Mouse (Mus musculus) midbrain, embryonic 12.5 days (tissue): ENCODE measurements at regions not wholly inside any gene's neighbourhood (a gene's known extent, or its start where the extent isn't known, plus 50 kb on each side); places are given as distances from the start of the nearest gene placed in this dataset.
"Not testable (repeated sequence)": the region's sequence is repeated elsewhere in the genome, so short reads cannot be mapped to it uniquely, and the experiment has no call there.

ENCODE experiments used
- ATAC-seq: fragments of 200-750 bp; cut with Nextera tagmentation; 2 replicates; pipeline ENCODE4 v1.8.0; 2017; ENCODE audit warnings: low read depth, moderate TSS enrichment, moderate library complexity; ENCODE audit not compliant: low FRiP score
- H3K27ac ChIP-seq: fragments of 300-500 bp; sonication (generic); replicated peaks from 2 replicates; pipeline ENCODE4 v1.5.1; 2016; ENCODE audit warnings: mild to moderate bottlenecking
- H3K27me3 ChIP-seq: fragments of 300-500 bp; sonication (generic); 2 replicates; pipeline ENCODE4 v1.6.1; 2016; ENCODE audit warnings: mild to moderate bottlenecking
- H3K36me3 ChIP-seq: fragments of 300-500 bp; sonication (generic); 2 replicates; pipeline ENCODE4 v1.6.1; 2016
- H3K4me1 ChIP-seq: fragments of 300-500 bp; sonication (generic); 2 replicates; pipeline ENCODE4 v1.6.1; 2016
- H3K4me2 ChIP-seq: fragments of 300-500 bp; sonication (generic); replicated peaks from 2 replicates; pipeline ENCODE4 v1.6.1; 2016; ENCODE audit warnings: mild to moderate bottlenecking, moderate library complexity
- H3K4me3 ChIP-seq: fragments of 300-500 bp; sonication (generic); 2 replicates; pipeline ENCODE4 v1.5.1; 2016; ENCODE audit warnings: mild to moderate bottlenecking
- H3K9ac ChIP-seq: fragments of 300-500 bp; sonication (generic); replicated peaks from 2 replicates; pipeline ENCODE4 v1.6.1; 2016; ENCODE audit warnings: mild to moderate bottlenecking, moderate library complexity
- H3K9me3 ChIP-seq: fragments of 300-500 bp; sonication (generic); 2 replicates; pipeline ENCODE4 v1.6.1; 2016; ENCODE audit warnings: mild to moderate bottlenecking
- WGBS: fragments of 180-500 bp; shearing (Covaris S2); methylation state at CpG from one replicate; pipeline ENCODE4 v1.1.7; 2016; 5-methylcytosine and 5-hydroxymethylcytosine counted together

GRCm38 (mm10) chr12:39648952-39649351 is 388.9 kb downstream of the Arl4a start:
- no peak for ATAC-seq
- H3K4me2 ChIP-seq, result no peak overlapping the region
- no peak overlapping the region for H3K4me3 ChIP-seq
- no peaks in the 10 kb centered on the region for H3K4me1 ChIP-seq
- no peak overlapping the region for H3K9ac ChIP-seq
- no peak overlapping the region for H3K27ac ChIP-seq
- H3K27me3 ChIP-seq, result no peaks in the 10 kb centered on the region
- H3K9me3 ChIP-seq, result no peaks in the 10 kb centered on the region
- no peaks in the 10 kb centered on the region for H3K36me3 ChIP-seq

DNA sequence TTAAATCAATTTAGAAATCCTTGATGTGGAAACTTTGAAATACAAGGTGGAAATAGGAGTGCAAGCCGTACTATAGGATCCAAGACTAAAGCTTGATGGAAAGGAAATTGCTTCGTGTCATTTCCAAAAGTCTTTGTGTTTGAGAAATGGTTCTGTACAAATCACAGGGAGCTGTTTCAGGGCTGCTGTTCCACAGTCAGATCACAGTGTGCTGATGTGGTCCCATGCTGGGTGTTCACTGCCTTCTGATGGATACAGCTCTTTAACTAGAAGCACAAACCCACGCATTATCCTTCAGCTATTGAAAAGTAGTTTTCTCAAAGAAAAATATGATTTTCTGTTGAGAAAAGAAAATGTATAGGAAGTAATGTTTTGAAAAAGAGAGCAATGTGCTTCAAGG is 391.3 kb downstream of the Arl4a start:
- H3K27ac ChIP-seq, result no peak overlapping the region
- no peak overlapping the region for H3K4me3 ChIP-seq
- no peaks in the 10 kb centered on the region for H3K9me3 ChIP-seq
- H3K4me1 ChIP-seq, result no peaks in the 10 kb centered on the region
- H3K9ac ChIP-seq, result no peak overlapping the region
- 60% methylated on average over 3 of the region's 3 CpGs for WGBS
- H3K36me3 ChIP-seq, result no peaks in the 10 kb centered on the region
- H3K4me2 ChIP-seq, result no peak overlapping the region
- H3K27me3 ChIP-seq, result no peaks in the 10 kb centered on the region
- no peak for ATAC-seq

- H3K27ac ChIP-seq, result no peak overlapping the region
- H3K4me3 ChIP-seq, result no peak overlapping the region
- no peak overlapping the region for H3K9ac ChIP-seq
- WGBS, result 46% methylated on average over 4 of the region's 4 CpGs
- H3K27me3 ChIP-seq, result no peaks in the 10 kb centered on the region
- no peaks in the 10 kb centered on the region for H3K4me1 ChIP-seq
- ATAC-seq, result peak; percentile 81
- no peaks in the 10 kb centered on the region for H3K9me3 ChIP-seq
- no peak overlapping the region for H3K4me2 ChIP-seq
- H3K36me3 ChIP-seq, result no peaks in the 10 kb centered on the region
Measured at GRCm38 (mm10) chr12:39645581-39645980, 392.2 kb downstream of the Arl4a start.

DNA sequence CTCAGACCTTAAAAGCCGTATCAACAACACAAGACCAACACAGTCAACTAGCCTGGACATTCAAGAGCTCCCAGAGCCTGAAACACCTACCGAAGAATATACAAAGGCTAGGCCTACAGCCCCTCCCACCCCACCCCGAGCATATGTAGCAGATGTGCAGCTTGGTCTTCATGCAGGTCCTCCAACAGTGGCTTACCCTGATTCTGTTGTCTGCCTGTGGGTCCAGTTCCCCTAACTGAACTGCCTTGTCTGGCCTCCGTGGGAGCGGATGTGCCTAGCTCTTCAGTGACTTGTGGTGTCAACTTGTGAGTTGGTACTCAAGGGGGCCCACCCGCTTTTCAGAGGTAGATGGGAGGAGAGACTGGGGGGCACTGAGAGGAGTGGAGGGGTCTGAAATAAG is 398.6 kb downstream of the Arl4a start:
- H3K27ac ChIP-seq, result no peak overlapping the region
- no peaks in the 10 kb centered on the region for H3K4me1 ChIP-seq
- no peak overlapping the region for H3K4me3 ChIP-seq
- no peak overlapping the region for H3K4me2 ChIP-seq
- H3K9ac ChIP-seq, result no peak overlapping the region
- no peaks in the 10 kb centered on the region for H3K9me3 ChIP-seq
- ATAC-seq, result no peak
- 87% methylated on average over 6 of the region's 6 CpGs for WGBS
- H3K36me3 ChIP-seq, result no peaks in the 10 kb centered on the region
- no peaks in the 10 kb centered on the region for H3K27me3 ChIP-seq

GRCm38 (mm10) chr12:39634337-39634736 is 403.5 kb downstream of the Arl4a start:
- 73% methylated on average over 4 of the region's 4 CpGs for whole genome bisulfite sequencing
- H3K27ac ChIP-seq, result no peak overlapping the region
- H3K4me2 ChIP-seq, result no peak overlapping the region
- H3K9me3 ChIP-seq, result no peaks in the 10 kb centered on the region
- no peaks in the 10 kb centered on the region for H3K4me1 ChIP-seq
- ATAC-seq, result no peak
- no peaks in the 10 kb centered on the region for H3K27me3 ChIP-seq
- no peak overlapping the region for H3K9ac ChIP-seq
- no peaks in the 10 kb centered on the region for H3K36me3 ChIP-seq
- no peak overlapping the region for H3K4me3 ChIP-seq

DNA sequence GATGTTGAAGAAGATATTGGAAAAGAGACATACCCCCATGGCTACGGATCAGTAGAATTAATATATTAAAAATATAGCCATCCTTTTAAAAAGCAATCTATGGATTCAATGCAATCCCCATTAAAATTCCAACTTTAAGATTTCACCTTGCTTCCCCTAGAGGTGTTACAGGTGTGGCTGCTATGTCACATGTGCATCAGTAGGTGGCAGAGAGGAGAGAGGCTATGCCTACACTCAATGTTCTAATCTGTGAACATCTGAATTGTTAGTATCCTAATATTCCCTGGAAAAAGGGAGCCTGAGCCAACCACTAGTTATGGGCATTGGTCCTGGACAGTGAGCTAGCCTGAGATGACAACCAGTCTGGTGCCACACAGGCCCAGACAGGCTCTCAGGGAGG is 416.6 kb downstream of the Arl4a start:
- H3K27ac ChIP-seq, result no peak overlapping the region
- H3K4me1 ChIP-seq, result no peaks in the 10 kb centered on the region
- H3K36me3 ChIP-seq, result no peaks in the 10 kb centered on the region
- no peaks in the 10 kb centered on the region for H3K9me3 ChIP-seq
- no peaks in the 10 kb centered on the region for H3K27me3 ChIP-seq
- no peak overlapping the region for H3K4me3 ChIP-seq
- no peak overlapping the region for H3K4me2 ChIP-seq
- no peak for ATAC-seq
- H3K9ac ChIP-seq, result no peak overlapping the region
- 100% methylated on average over 1 of the region's 1 CpGs for WGBS

- Histone ChIP-seq H3K4me3 (no peak overlapping the region), H3K27me3 (no peaks in the 10 kb centered on the region), H3K9ac (no peak overlapping the region), H3K4me2 (no peak overlapping the region), H3K36me3 (no peaks in the 10 kb centered on the region), H3K27ac (no peak overlapping the region), H3K9me3 (no peaks in the 10 kb centered on the region), H3K4me1 (no peaks in the 10 kb centered on the region)
- WGBS, result 70% methylated on average over 3 of the region's 3 CpGs
- no peak for ATAC-seq
Measured at GRCm38 (mm10) chr12:39605289-39605688, 432.5 kb downstream of the Arl4a start.

- Histone ChIP-seq H3K4me1 (no peaks in the 10 kb centered on the region), H3K9me3 (no peaks in the 10 kb centered on the region), H3K9ac (no peak overlapping the region), H3K27me3 (no peaks in the 10 kb centered on the region), H3K36me3 (no peaks in the 10 kb centered on the region), H3K27ac (no peak overlapping the region), H3K4me3 (no peak overlapping the region), H3K4me2 (no peak overlapping the region)
- ATAC-seq, result no peak
- 88% methylated on average over 4 of the region's 4 CpGs for WGBS
Measured at GRCm38 (mm10) chr12:39604723-39605122, 433.1 kb downstream of the Arl4a start.

DNA sequence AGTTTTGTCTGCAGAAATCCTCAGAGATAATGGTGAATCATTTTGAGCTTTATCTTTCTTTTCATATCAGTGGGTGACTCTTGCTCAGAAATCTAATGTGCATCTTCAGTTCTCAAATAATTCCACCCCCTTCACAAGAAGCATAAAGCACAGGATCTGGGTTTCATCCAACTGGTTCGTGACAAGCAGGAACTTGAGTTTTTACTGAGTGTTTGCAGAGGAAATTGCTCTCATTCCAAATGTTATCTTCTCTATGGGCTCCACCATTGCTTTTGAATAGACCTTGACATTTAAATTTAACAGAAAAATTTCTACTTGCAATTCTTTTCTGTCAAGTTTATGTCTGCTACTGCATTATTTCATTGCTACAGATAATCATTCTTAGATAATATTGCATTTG is 443.1 kb downstream of the Arl4a start:
- Histone ChIP-seq H3K4me3 (no peak overlapping the region), H3K4me2 (no peak overlapping the region), H3K36me3 (no peaks in the 10 kb centered on the region), H3K27me3 (no peaks in the 10 kb centered on the region), H3K9ac (no peak overlapping the region), H3K4me1 (no peaks in the 10 kb centered on the region), H3K27ac (no peak overlapping the region), H3K9me3 (no peaks in the 10 kb centered on the region)
- no peak for ATAC-seq
- WGBS, result 54% methylated on average over 1 of the region's 1 CpGs

DNA sequence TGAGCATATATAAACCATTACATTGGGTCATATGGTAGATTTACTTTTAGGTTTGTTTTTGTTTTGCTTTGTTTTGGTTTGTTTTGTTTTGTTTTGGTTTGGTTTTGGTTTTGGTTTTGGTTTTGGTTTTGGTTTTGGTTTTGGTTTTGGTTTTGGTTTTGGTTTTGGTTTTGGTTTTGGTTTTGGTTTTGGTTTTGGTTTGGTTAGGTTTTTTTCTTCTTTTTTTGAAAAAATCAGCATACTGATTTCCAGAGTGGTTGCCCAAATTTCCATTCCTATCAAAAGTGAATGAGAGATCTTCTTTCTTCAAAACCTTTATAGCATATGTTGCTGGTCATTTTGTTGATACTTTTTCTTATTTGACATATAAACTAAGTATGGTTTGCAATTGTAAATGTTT is 444.0 kb downstream of the Arl4a start:
- H3K36me3 ChIP-seq, H3K4me2 ChIP-seq, H3K4me1 ChIP-seq, H3K27ac ChIP-seq, H3K4me3 ChIP-seq, ATAC-seq, H3K27me3 ChIP-seq, H3K9me3 ChIP-seq, H3K9ac ChIP-seq: not testable (repeated sequence)

DNA sequence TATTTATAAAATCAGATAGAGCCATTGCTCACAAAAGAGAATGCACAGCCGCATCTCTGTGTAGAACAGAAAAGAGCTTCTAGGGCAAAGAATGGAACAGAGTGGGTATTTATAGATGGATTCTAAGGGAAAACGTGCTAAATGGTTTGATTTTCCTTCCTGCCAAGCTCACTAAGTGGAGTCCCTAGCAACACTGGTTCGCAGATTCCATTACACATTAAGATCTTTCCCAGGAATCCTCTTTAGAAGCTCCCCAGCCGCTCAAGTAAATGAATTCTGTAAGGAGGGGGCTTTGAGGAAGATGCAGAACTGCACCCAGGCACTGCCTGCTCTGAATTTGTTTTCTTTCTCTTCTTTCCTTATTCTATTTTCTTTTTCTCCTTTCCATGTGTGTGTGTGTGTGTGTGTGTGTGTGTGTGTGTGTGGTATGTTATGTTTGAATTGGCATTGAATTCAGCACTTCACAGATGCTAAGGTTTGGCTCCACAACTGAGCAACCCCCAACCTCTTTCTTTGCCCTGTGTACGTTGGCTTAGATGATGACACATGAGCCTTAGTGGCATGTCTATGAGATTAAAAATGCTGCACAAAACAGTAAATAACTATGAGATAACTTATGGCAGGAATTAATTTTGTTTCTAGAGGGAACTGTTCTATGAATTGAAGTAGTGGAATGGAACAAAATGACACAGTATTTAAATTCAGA is 450.5 kb downstream of the Arl4a start:
- Histone ChIP-seq H3K4me1 (no peaks in the 10 kb centered on the region), H3K4me3 (no peak overlapping the region), H3K9ac (no peak overlapping the region), H3K27ac (no peak overlapping the region), H3K27me3 (no peaks in the 10 kb centered on the region), H3K36me3 (no peaks in the 10 kb centered on the region), H3K4me2 (no peak overlapping the region), H3K9me3 (no peaks in the 10 kb centered on the region)
- 46% methylated on average over 5 of the region's 5 CpGs for WGBS
- no peak for ATAC-seq

DNA sequence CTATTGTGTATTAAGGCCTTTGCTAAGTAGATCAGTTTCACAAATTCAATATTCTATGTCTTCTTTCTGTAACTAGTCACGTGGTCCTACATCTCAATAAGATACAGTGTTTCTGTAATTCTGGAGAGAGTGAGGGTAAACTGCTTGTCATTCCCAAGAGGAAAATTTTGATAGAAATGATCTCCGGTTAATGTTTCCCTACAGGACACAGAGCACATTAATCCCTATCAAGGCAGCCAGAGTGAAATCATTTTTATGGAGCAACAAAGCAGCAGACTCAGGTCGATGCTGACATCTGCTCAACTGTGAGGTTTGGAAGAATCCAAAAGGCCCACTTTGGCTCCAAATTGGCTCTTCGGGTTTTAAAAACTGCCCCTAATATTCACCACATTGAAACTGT is 451.7 kb downstream of the Arl4a start:
- H3K4me3 ChIP-seq, result no peak overlapping the region
- H3K4me2 ChIP-seq, result no peak overlapping the region
- H3K4me1 ChIP-seq, result no peaks in the 10 kb centered on the region
- H3K9ac ChIP-seq, result no peak overlapping the region
- H3K27me3 ChIP-seq, result no peaks in the 10 kb centered on the region
- H3K36me3 ChIP-seq, result no peaks in the 10 kb centered on the region
- 90% methylated on average over 4 of the region's 4 CpGs for WGBS
- no peak overlapping the region for H3K27ac ChIP-seq
- no peak for ATAC-seq
- no peaks in the 10 kb centered on the region for H3K9me3 ChIP-seq

DNA sequence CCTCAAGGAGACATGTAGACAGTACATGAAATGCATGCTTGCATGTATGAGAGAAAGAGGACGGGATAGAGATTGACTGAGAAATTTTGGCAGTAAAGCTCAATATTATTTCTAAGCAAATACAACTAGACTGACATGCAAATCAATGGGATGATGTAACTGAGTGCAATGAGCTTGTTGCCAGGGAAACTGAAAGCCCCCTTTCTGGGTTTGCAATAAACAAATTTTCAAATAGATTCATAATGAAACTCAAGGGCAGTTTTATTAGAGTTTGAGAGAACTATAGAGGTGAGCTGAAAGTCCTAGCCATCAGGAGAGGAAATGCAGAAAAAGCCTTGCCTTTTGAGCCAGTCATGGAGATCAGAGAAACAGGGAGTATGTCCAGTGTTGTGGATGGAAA is 460.2 kb downstream of the Arl4a start:
- WGBS, result 77% methylated on average over 1 of the region's 1 CpGs
- H3K27me3 ChIP-seq, result no peaks in the 10 kb centered on the region

More for the DNA sequence above, 460.2 kb downstream of the Arl4a start:
- H3K27ac ChIP-seq, result no peak overlapping the region
- H3K4me3 ChIP-seq, result no peak overlapping the region
- no peaks in the 10 kb centered on the region for H3K9me3 ChIP-seq
- H3K36me3 ChIP-seq, result no peaks in the 10 kb centered on the region
- no peaks in the 10 kb centered on the region for H3K4me1 ChIP-seq
- H3K9ac ChIP-seq, result no peak overlapping the region
- no peak overlapping the region for H3K4me2 ChIP-seq
- no peak for ATAC-seq
